Mouse (Mus musculus) ovary, postnatal 36 days (tissue): Measurements from ENCODE around the gene Mest.

Experiments used
- DNase-seq: peaks from one replicate; pipeline ENCODE4 v3.0.0; 2022; ENCODE audit warnings: low spot score, mixed read lengths

Gene Mest

DNA sequence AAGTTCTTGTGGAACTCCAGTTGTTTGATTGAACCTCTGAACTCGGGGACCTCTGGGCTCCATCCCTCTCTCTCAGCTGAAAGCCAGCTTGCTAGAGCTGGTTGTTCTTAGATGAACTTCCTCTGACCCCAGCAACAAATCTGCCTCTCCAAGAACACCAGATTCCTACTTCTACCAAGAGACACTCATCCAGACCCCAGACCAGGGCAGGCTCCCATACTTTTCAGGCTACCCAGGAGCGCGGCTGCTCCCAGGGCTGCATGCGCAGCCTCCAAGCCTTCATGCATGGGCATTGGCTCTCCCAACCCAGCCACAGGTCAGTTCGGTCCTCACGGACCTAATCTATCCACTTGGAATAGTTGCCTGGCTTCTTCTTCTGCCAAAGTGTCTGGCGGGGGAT is at the start of gene Mest:
TSS of gene Mest (plus strand) at position 217 of the 400 bp plus-strand sequence.
- DNase-seq = no peak

DNA sequence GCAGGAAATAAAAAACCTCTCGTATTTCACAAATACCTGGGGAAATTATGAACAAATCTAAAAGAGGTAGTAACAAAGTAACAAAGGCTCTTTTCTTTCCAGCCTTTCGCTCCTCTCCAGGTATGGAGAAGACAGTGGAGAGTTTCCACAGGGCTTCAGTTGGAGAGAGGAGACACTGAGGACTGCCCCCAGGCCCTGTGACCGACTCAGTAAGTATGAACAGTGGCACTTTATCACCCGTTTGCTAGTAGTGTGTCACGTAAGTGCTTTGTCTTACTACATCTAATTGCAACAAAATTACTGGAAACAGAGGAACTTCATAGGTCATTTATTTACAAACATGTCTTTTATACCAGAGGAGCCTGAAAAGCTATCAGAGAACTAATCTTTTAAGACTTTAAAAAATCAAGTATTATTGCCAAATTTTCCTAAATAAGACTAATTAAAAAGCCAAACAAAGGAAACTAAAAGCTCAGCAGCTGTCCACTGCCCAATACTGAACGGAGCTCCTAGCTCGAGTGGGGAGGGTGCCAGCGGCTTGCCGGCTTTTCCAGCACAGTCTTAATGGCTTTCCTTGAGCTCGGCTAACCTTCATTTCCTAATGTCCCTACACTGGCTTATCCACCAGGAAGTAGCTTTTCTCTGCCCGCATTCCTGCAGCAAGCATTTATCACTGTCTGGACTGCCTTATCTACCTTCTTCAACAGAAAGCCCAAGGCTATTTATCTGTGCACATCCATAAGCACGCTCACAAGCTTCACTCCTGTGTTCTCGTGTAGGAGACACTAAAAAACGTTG is 49.4 kb upstream of the Mest start:
- DNase-seq = peak; percentile 33

DNA sequence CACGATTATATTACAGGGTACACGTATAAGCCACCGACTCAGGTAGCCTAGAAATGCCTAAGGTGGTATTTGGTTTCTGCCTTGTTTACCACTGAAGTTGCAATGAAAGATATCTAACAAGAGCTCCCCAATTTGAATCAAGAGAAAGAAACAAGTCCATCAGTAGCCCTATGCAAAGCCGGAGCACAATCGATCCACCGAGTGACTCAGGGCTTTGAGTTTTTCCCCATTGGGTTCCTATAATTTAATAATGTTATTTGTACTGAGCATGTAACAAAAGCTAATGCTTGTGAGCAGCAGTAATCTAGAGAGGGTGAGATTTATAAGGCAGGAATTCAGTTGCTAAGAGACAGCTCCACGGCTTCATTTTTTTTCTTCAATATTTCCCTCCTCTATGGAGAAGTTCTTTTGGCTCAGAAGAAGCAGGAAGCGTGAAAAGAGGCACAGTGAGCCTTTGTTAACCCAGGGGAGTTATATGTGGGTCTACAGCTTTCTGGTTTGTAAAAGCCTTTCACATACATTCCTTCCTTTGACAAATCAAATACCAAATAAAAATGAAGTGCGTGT is 48.5 kb upstream of the Mest start:
- DNase-seq = no peak

DNA sequence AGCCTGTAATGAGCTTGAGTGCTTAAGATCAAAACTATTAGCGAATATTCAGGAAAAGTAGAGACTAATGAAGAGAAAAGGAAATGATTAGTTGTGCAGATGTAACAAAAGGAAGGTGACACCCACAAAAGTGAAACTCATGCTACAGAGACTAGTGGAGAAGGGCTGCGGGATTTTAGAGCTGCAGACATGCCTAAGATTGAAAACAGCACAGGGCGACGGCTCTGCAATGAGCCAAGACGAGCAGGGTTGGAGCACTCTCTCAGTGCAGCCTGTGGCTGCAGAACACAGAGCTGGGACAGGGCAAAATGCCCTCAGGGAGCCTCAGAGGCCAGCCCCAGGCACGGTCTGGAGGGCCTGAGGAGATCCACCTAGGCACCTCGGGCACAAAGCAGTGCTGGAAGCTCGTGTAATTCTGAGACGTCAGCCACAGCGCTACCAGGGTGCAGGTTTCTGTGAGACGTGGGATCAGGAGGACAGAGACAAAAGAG is 48.0 kb upstream of the Mest start:
- DNase-seq = peak; percentile 36

DNA sequence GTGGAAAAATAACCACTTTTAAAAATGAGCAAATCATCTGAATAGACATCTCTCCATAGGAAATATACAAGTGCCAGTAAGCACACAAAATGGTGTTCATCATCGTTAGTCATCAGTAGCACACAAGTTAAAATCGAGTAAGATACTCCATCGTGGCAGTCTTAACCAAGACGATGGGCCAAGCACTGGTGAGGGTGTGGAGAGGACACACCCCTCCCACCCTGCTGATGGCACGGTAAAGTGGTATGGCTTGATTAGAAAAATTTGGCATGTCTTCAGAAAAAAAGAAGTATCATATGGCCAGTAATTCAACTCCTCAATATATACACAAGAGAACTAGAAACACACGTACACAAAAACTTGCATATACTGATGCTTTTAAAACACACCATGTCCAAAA is 46.8 kb upstream of the Mest start:
- DNase-seq = no peak

DNA sequence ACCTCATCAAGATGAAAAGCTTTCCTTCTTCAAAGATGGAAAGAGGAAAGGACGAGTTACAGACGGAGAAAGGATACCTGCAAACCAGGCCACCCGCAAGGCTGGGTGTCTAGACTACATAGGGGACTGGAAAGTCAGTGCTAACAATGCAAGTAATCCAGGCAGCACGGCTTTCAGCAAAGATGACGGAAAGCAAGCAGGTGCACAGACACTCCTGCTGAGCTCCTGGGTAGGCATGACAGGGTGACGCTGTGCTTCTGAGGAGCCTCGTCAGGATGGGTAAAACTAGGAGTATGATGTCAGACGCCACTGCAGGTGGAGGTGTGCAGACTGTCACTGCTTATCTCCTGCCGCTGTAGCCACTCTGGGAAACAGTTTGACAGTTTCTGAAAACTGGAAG is 45.8 kb upstream of the Mest start:
- DNase-seq = no peak

DNA sequence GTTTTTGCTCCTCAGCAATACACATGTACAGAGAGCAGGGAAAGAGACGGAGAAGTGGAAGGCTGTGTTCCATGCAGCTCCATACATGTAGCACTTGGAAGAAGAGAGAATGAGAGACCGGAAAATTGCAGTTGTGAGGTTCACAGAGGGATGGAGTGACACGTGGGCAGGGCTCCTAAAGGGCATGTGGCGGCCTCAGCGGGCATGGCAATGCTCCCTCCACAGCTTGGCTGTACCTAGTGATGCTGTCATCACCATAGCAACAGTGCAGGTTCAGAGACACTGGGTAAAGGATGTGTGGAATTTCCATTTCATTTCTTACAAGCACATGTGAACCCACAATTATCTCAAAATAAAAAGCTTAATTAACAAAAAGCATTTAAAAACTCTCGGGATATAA is 44.9 kb upstream of the Mest start:
- DNase-seq = no peak

DNA sequence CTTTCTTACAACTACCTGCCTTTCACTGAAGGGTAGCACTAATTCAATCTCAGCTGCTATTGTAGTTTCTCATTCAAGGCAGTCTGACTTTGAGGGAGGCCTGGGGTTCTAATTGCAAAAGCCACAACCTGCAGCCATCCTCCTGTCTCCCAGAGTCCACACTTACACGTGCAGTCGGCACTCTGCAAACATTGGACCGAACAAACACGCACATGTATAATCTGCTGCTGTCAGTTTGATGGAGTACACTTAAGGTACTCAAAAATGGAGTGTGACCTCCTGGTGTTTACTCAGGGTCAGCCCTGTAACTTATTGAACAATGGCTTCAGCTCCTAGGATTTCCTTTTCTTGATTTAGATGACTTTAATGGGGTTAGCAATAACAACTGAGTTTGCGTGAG is 43.8 kb upstream of the Mest start:
- DNase-seq = no peak

DNA sequence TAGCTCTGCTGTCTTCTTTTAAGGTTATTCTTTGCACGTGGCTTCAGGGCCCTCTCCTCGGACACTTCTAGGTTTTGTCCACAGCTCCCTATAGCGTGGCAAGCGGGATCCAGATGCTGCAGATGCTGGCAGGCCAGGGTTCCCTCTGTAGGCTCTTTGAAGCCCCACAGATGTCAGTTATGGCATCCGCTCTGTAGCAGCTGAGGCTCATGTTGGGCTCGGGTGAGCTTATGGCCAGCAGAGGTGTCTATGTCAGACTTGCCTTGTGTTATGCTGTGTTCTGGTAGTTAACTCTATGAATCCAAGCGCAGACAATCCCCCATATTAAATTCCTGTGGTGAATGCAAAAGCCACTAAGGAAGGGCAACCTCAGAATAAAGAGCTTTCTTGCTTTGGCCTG is 42.9 kb upstream of the Mest start:
- no peak for DNase-seq

DNA sequence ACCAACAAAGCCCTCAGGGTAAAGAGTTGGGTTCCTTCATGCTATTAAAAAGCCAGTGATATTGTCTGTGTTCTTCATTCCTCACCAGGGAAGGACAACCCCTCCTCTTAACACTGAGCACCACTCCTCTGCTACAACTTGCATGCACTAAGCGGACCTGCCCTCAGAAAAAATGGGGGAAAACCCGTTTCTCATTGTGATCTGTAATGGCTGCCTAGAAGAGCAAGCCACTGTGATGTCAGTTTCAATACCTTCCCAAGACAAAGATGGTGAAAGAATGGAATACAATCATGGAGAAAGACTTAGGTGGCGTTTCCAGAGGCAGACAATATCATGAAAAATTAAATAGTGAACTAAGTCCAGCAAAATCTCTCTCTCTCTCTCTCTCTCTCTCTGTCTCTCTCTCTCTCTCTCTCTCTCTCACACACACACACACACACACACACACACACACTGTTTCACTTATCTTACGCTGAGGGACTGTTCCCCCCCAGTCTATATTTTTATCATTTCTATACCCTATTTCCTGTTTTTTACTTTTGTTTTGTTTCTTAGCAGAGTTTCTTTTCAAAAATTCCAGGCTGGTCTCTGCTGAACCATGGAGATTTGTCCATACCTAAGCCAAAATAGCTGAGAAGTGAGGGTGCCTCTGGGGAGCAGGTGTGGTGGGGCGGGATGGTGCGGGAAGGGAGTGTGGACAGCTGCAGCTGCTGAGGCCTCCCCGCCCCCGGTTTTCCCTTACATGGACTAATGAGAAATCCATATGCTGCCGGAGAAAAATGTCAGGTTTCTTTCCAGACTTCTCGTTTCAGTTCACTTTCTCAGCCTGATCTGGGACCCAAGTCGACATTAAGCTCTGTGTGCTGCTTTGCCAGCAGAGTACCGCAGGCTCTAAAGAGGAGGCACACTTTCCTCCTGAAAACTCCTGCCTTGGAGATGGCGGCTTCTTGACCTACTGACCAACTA is 41.1 kb upstream of the Mest start:
- no peak for DNase-seq

DNA sequence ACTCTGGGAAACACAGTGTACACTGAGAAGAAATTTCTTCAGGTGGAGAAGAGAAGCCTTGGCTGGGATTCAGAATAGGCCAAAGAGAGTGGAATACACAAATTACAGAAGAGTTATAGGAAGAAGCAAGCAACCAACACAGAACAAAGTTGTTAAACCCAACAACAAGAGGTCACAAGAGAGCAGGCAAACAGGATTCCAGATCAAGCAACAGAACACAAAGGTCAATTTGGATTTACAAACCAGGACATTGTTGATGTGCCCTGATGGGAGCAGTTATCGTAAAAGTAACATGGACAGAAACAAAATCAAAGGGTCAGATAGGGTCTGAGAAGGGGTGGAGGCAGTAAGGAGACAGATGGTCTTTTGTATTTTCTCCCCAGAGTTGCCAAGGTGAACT is 38.8 kb upstream of the Mest start:
- no peak for DNase-seq

DNA sequence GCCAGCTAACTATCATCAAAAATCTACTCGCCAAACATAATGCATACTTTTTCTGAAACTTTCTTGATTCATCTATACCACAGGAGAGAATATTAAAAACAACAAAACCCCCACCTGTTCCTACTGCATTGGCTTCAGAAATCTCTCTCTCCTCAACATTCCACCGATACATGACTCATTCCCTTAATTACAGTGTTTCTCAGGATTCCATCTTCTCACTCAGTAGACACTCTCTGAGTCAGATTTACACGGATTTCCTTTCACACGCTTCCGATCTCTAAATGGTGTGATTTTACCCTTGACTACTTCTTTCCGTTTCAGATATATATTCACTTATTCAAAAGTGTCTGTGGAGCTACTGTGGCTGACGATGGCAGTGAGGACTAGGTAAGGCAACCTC is 36.1 kb upstream of the Mest start:
- DNase-seq = no peak

DNA sequence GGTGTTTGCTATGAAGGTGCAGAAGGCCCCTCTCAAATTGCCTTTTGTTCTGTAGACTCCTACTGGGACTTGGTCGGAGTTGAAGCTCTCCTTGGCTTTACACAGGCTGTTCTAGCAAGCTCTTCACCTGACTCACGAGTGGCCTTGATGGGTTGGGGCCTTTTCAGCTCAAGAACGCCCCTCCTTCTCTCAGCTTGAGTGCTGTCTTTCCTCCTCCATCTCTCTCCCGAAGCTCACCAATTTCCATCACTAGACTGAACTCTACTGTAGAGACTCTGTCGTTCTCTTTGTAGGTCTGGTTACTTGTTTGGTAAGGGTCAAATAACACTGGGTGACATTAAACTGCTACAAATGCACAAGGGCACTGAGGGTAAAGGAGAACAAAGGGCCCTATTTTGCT is 30.5 kb upstream of the Mest start:
- no peak for DNase-seq

DNA sequence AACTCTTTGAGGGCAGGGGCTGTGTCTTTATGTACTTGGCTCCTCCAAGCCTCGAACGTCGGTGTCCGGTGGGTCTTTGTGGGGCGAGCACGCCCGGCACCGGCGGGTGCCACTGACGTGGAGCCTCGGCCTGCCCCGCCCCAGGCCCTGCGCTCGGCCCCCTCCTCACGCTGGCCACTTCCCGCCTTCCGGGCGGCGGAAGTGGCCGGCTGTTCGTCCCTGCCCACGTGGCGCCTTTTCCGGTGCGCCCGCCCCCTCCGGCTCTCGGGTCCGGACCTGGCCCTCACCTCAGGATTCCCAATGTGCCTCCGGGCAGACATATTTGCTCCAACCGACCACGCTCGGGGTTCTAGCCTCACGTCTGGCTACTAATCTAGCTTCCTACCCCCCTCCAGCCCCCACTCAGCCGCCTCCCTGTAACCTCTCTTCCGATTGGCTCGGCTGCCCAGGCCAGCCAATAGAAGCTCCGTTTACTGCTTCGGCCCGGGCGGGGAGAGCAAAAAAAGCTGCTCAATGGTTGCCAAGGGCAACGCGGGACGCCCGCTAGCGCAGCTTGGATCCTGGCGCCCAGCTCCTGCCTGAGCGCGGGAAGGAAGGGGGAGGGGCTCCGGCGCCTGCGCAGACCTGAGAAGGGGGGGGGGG is 29.9 kb upstream of the Mest start, which contains the start of gene Cep41:
TSS of gene Cep41 (minus strand) at position 400 of the 642 bp plus-strand sequence.
- DNase-seq = peak; percentile 96

DNA sequence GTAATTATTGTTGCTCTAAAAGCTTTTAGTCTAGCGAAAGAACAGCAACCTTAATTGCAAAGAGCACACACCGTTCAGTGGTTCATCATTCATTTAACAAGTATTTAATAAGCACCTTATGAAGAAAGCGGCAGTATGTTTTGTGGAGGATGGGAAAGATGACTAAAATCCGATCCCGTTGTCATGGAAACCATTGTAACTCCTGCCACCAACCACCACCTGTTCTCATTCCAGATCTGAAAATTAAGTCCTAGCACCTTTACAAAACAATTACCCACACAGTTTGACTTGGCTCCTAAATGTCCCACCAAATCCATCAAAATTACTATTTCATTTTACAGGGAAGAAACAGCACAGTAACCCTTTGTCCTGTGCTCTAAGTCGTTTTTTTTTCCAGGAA is 29.1 kb upstream of the Mest start:
- DNase-seq = no peak

DNA sequence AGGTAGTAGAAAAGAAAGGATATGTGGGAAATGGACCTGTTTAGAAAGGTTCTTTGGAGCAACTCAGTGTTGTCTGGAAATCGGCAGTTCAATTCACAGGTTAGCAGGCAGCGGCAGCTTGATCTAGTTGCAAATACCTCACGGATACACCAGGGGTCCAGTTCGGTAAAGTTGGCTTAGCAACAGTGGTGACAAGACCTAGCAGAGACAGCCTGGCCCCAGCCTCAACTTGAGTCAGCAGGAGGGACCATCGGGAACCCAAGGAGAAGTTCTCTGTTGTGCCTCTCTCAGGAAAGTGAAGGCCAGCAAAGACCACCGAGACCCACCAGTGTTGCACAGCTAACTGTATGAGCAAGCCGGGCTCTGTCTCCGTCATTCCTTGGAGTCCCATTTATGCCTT is 28.2 kb upstream of the Mest start:
- DNase-seq = no peak

DNA sequence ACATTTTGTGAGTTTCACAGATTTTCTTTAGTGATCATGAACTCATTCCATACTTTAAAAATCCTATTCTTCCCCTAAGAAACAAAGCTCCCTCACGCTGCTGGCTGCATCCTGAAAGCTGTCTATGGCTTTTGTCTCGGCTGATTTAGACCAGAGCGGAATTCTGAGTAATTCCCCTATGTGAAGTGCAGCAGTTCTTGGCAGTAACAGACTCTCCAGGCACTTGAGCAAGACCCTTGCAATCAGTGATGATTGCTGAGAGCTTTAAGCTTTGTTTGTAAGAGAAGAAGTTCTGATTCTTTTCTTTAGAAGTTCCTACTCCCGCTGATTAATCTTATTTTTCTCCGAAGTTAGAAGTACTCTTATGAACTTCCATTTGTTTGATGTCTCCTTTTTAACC is 25.9 kb upstream of the Mest start:
- DNase-seq = no peak

DNA sequence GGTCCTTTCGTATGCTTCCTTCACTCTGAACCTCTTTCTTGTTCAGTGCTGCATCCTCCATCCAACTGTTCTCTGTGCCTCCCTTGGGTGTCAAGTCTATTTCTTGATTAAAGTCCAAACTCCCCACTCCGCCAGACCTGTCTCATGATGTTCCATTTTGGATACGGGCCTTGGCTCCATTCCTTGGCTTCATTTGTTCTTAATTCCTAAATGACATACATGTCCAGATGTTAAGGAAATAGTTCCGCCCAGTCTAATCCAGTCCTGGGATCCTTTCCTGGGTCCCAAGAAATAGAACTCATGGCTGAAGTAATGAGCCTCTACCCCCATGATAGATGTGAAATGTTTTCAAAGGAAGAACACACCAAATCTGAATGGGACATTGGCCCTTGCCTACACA is 25.3 kb upstream of the Mest start:
- no peak for DNase-seq

DNA sequence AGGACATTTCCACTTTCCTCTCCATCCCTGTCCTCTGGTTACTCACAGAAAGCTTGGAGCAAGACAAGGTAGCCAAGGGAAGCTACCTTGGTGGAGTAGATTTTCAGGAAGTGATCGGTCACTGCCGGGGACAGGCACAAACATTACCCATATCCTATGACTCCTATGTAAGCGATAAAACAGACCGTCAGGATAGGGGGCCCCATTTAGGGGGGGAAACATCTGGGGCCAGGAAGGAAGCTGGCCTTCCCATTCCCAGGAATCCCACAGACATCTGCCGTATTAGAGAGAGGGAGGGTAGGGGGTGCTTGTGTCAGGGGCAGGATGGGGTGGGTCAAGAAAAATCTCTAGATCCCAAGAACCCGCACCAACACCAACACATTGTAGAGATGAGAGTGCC is 23.2 kb upstream of the Mest start:
- DNase-seq = no peak

DNA sequence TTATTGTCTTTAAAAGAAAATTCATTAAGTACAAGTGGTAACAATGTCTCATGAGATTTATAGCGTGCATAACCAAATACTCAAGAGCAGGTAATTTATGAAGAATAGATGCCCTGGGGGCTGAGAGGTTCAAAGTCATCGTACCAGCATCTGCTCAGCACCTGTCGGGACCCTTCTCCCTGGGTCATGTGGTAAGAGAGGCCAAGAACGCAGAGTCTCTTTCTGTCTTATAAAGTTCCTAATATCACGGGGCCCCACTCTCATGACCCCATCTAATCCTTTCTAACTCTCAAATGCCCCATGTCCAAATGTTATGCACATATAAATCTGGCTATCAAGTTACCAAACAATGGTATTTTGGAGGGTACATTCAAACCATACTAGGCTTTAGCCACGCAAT is 20.5 kb upstream of the Mest start:
- no peak for DNase-seq

DNA sequence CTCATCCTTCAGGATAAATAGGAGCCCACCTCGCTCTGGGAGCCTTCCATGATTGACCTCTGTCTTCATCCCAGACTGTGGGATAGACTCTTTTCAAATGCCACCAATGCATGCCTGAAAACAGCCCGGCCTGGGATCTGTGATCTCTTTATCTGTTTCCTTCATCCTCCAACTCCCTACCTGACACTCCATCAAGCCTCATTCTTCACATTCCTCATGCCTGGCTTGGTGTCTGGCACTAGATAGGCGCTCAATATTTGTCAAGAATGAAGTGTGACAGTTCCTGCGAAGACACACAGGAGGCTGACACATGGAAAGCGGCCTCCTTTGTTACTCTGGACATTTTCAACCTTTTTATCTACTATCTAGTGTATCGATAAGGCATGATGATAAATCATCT is 19.9 kb upstream of the Mest start:
- no peak for DNase-seq

DNA sequence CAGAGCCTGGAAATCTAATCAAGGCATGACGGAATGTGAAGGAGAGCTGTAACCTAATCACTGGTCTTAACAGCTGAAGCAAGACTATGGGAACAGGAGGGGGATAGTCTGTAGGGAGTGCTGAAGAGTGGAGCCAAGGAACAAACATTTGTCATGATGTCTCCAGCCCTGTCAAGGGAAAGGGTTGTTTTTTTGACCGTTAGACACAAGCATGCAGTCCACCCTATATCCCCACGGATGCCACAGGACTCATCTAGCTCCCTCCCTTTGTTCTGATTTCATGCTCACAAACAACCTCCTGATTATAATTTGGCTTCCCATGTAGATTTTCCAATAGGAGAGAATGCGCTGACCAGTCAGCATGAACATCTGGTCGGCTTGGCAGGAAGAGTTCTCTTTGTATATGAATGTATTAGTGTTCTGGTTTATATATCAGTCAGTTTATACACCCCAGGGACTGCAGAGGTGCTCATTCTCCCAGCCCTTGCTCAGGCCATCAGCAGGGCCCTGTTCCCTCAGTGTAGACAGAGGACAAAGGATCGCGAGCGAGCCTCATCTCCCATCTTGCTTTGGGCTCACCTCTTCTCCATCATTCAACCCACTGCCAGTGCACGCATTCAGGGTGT is 19.3 kb upstream of the Mest start:
- DNase-seq = no peak
